Mouse (Mus musculus): ENCODE results near the gene Zfp445.

GRCm38 (mm10) chr9:122886372-122887179 lies 20.8 kb upstream of the Zfp445 start:
- TF ChIP-seq CTCF (IDR thresholded peaks at IDR 0.05; ENCODE audit: low read depth) (no peak), EP300 (IDR thresholded peaks at IDR 0.05; ENCODE audit: low read depth) (no peak)
